Mouse (Mus musculus) erythroblast, embryonic 14.5 days (primary cell): Measurements from ENCODE around the gene Rhox4b.
"Not testable (repeated sequence)": the region's sequence is repeated elsewhere in the genome, so short reads cannot be mapped to it uniquely, and the experiment has no call there.

ENCODE experiments used
- GATA1 ChIP-seq: IDR thresholded peaks from 2 replicates; pipeline ENCODE4 v1.6.1; 2012; ENCODE audit warnings: low read length, inconsistent platforms, mixed read lengths
- TAL1 ChIP-seq: IDR thresholded peaks from 3 replicates; pipeline ENCODE4 v1.6.1; 2012; ENCODE audit warnings: low read length, inconsistent platforms, mixed read lengths

DNA sequence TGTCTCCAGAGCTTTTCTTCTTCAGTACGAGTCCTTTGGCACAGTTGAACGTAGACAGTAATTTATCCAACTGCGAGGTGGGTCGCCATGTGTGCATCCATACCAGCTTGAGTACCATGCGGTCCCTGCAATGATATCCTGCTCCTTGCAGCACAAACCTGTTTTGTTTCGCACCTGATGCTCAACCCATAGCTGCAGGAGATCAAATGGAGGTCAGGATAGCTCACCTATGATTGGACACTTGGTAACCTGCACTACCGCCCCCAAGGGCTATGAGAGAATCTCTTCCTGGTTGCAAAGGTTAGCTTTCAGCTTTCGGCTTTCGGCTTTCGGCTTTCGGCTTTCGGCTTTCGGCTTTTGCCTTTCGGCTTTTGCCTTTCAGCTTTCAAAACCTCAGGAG, 47.7 kb downstream of the Rhox4b start, which contains the start of gene Rhox4c:
- TF ChIP-seq GATA1, TAL1: not testable (repeated sequence)
